Comparison of ENCODE assay signal across 9 mouse cellular contexts in the genomic region with DNA sequence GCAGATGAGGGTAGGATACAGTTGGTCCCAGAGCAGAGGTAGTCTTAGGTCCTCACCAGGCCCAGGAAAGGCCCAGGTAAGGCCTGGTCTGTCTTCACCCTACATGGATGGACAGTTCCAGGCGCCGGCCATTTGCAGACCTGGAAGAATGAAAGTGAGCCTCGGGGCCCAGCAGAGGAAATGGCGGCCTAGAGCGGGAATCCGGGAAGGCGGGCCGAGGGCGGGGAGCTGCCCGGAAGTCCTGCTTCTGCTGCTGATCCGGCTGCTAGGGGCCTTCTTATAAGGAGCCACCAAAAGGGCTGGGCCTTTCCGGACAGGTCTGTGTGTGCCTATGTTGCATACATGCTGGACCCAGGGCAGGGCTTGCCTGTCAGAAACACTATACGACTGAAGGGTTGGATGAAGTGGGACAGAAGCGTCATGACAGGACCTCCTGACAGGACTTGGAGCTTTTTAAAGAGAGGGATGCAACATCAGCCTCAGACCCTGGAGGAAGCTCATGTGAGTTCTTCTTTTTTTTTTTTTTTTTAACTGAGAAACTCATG. TPM values are rescaled to one million over a fixed set of nuclear protein-coding genes. Genes with fewer than 3 reads are reported as not detected.
DNase-seq lines count a peak whose midpoint lies in the region; ATAC-seq and TF ChIP-seq lines count a peak whose summit lies in the region.
"Had no signal": no experiment of that assay in that cellular context is flagged by ENCODE, and none has a peak within 500 bp of the region (broad histone marks: within the 10 kb centered on the region; RNA-seq: fewer than 3 reads in every experiment).

No protein-coding gene starts in this region.

- H3K4me2 ChIP-seq in neural tube, embryonic 15.5 days: peak overlapping the region; percentile 36; the same call in 1 of the 2 replicates
- H3K4me2 ChIP-seq: liver, embryonic 15.5 days had no signal

- H3K9me3 ChIP-seq in neural tube, embryonic 15.5 days (replicated peaks): no peaks in the 10 kb centered on the region
- H3K9me3 ChIP-seq: liver, embryonic 15.5 days had no signal

- 83% methylated on average over 14 of the region's 14 CpGs for WGBS in neural tube, embryonic 15.5 days

- intact Hi-C loops in heart, postnatal 10 days (cut with DNase I): no loop called here

- H3K27ac ChIP-seq in layer of hippocampus, adult 2 months: peak overlapping the region; percentile 100
- H3K27ac ChIP-seq in neural tube, embryonic 15.5 days (replicated peaks): peak overlapping the region; percentile 82
- H3K27ac ChIP-seq: liver, embryonic 15.5 days had no signal

- H3K4me1 ChIP-seq in neural tube, embryonic 15.5 days: peaks cover 93% of the 10 kb centered on the region
- H3K4me1 ChIP-seq: liver, embryonic 15.5 days had no signal

- no peak overlapping the region for H3K9ac ChIP-seq in neural tube, embryonic 15.5 days (replicated peaks)
- H3K9ac ChIP-seq: liver, embryonic 15.5 days had no signal

- H3K36me3 ChIP-seq in neural tube, embryonic 15.5 days: peaks cover 27% of the 10 kb centered on the region; the same call in 1 of the 2 replicates
- H3K36me3 ChIP-seq: liver, embryonic 15.5 days had no signal

- DNase-seq in cerebellum, postnatal 25 days: peak; percentile 65 to 66
- DNase-seq in cerebellum, postnatal 36 days: no peak
- DNase-seq in layer of hippocampus, adult 2 months (ENCODE audit: low spot score in 2 of 2): no peak
- DNase-seq in layer of hippocampus, postnatal 14 days (ENCODE audit: low spot score in 2 of 2): no peak
- peak; percentile 66 to 74 for DNase-seq in heart, postnatal 10 days
- no peak for DNase-seq in embryo, embryonic 10.5 days (ENCODE audit: low spot score)
- DNase-seq in spleen, postnatal 4 days (ENCODE audit: low spot score in 2 of 2): no peak

- no peaks in the 10 kb centered on the region for H3K27me3 ChIP-seq in neural tube, embryonic 15.5 days (replicated peaks)
- H3K27me3 ChIP-seq: liver, embryonic 15.5 days had no signal

- no peak for TF ChIP-seq CTCF in layer of hippocampus, adult 2 months (conservative IDR thresholded peaks at IDR 0.05)

- H3K4me3 ChIP-seq in layer of hippocampus, adult 2 months: peak overlapping the region; percentile 74
- H3K4me3 ChIP-seq in neural tube, embryonic 15.5 days (replicated peaks): no peak overlapping the region
- H3K4me3 ChIP-seq: liver, embryonic 15.5 days had no signal

- no peak for ATAC-seq in neural tube, embryonic 15.5 days (ENCODE audit: low FRiP score)

RNA-seq across cellular contexts. Expression of a gene that starts 50.5 kb away (rescaled TPM):
- 1 to 10 TPM; 3.1 to 3.9 TPM for total RNA-seq in layer of hippocampus, adult 2 months (2021)
- 1 to 10 TPM; 3.4 to 3.7 TPM for total RNA-seq in layer of hippocampus, postnatal 14 days (2021)
- 10 to 100 TPM; 39.2 to 52.4 TPM for total RNA-seq in heart, postnatal 10 days (2021)
- polyA plus RNA-seq in neural tube, embryonic 15.5 days (2015; fragmentation: Nextera tagmentation; extraction: Ambion mirVana): 1.5 and 2.0 TPM in 2 replicates

Comparison
In these comparisons a context has a peak if more than half of its experiments do, and no peak if none do; other contexts are left out.
1. DNase-seq: peak in cerebellum, postnatal 25 days (2 of 2) and heart, postnatal 10 days (2 of 2); none in cerebellum, postnatal 36 days (0 of 2), layer of hippocampus, adult 2 months (0 of 2), layer of hippocampus, postnatal 14 days (0 of 2), embryo, embryonic 10.5 days (single experiment) and spleen, postnatal 4 days (0 of 2).
2. RNA of a gene that starts 50.5 kb away (total RNA-seq): 39.2 to 52.4 TPM in heart, postnatal 10 days; 3.1 to 3.9 TPM in layer of hippocampus, adult 2 months and 3.4 to 3.7 TPM in layer of hippocampus, postnatal 14 days; every median in the first group is over 4 times any median in the second.